Mouse (Mus musculus) MEL (cell line): ENCODE data around the gene Clip3.

Experiments used
- CTCF ChIP-seq, 3 experiments: IDR thresholded peaks in 2 of 3; conservative IDR thresholded peaks in 1 of 3; 2 replicates each; pipeline ENCODE4 v1.5.1; 2011 to 2012; ENCODE audit warnings: low read length in 3 of 3, low read depth in 2 of 3, mild to moderate bottlenecking in 2 of 3, improper control_type of control experiment in 1 of 3, inconsistent platforms in 1 of 3, mixed read lengths in 1 of 3, moderate library complexity in 1 of 3; ENCODE audit not compliant: control insufficient read depth in 1 of 3, insufficient read depth in 1 of 3, poor library complexity in 1 of 3, severe bottlenecking in 1 of 3
- EP300 ChIP-seq, 2 experiments: IDR thresholded peaks; 2 replicates each; pipeline ENCODE4 v1.6.1; 2011; ENCODE audit warnings: improper control_type of control experiment in 2 of 2, low read length in 2 of 2, low read depth in 1 of 2, mild to moderate bottlenecking in 1 of 2
- GATA1 ChIP-seq: IDR thresholded peaks from 2 replicates; pipeline ENCODE4 v1.6.1; 2011; ENCODE audit warnings: low read depth, low read length, improper control_type of control experiment
- TAL1 ChIP-seq: IDR thresholded peaks from 2 replicates; pipeline ENCODE4 v1.6.1; 2012; ENCODE audit warnings: mild to moderate bottlenecking, inconsistent platforms, low read length, moderate library complexity, mixed read lengths

DNA sequence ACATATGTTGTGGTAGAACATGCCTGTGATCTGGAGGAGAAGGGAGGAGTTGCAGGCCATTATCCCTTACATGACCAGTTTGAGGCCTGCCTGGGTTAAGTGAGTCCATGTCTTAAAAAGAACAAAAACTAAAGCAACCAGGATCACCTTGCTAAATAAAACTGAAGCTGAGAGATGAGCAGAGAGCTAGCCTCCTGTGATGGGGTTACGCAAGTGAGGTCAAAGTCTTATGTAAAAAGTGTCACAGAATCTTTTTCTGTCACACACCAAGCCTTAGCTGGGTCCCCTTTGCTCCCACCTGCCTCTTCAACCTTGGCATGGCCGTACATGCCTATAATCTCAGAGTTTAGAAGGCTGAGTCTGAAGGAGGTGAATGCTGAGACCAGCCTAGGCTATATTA is 29.4 kb downstream of the Clip3 start:
- TF ChIP-seq GATA1 (no peak), EP300 (IDR thresholded peaks at IDR 0.05; ENCODE audit: low read depth in 1 of 2, low read length in 2 of 2) (no peak), CTCF (IDR thresholded peaks at IDR 0.05 in 2 of 3, conservative IDR thresholded peaks at IDR 0.05 in 1 of 3; ENCODE audit: control insufficient read depth in 1 of 3, insufficient read depth in 1 of 3, low read depth in 2 of 3, low read length in 3 of 3, poor library complexity in 1 of 3, severe bottlenecking in 1 of 3) (no peak), TAL1 (no peak)
